Mouse (Mus musculus): ENCODE data around the gene Bsn.

Gene Bsn

DNA sequence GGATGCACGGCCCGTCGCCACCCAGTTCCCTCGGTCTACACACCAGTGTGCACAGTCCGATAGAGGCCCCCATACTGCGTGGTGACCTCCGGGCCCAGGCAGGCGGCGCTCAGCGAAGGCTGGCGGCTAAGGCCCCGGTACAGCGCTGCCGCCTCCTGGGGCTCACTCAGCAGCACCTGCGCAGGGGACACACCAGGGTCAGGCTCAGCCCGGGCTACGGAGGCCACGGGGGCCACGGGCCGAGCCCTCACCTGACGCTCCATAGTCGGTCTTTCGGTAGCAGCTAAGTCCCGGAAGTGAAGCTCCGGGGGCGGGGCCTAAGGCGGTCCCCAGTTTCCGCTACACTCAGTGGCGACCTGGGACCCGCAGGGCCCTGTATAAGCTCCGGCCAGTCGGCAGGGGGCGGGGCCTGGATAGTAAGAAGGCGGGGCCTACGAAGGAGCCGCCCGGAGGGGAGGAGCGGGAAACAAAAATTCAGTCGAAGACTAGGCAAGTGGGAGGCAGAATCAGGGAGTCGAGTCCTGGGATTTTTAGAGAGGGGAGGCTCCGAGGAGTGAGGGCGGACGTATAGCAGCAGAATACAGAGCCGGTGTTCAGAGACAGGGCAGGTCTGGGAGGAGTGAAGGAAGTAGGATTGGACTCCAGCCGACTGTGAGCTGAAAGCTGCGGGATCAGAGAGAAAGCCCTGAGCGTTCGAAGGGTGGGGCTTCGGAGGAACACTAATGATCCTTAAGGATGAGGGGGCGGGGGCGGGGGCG lies 95.8 kb downstream of the Bsn start, which contains the start of gene Apeh:
Gene Apeh (minus strand): TSS at position 423 of the 758 bp plus-strand sequence.
- peak; percentile 94 for DNase-seq (ENCODE audit: low read depth, low spot score)

- DNase-seq (ENCODE audit: low read depth, low spot score) = no peak
Measured at GRCm38 (mm10) chr9:108093586-108093985, 96.6 kb downstream of the Bsn start.

- DNase-seq (ENCODE audit: low read depth, low spot score) = no peak
Measured at GRCm38 (mm10) chr9:108090611-108091120, 99.5 kb downstream of the Bsn start.

DNA sequence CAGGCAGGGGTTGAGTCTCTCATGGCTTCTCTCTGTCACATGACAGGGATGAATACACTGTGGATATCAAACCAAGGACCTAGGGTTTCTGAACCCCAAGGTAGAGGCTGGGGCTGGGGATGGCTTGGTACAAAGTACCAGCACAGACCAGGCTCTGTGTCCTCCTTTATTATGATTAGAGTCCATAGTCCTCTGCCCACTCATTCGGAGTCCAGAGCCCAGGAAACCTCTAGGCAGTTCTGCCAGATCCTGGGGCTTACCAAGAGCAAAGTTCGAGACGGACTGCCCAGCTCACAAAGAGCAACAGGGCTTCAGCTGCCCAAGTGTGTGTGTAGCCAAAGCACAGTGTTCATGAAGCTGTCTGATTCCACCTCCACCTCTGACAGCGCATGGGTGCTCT lies 104.9 kb downstream of the Bsn start:
- no peak for DNase-seq (ENCODE audit: low read depth, low spot score)

DNA sequence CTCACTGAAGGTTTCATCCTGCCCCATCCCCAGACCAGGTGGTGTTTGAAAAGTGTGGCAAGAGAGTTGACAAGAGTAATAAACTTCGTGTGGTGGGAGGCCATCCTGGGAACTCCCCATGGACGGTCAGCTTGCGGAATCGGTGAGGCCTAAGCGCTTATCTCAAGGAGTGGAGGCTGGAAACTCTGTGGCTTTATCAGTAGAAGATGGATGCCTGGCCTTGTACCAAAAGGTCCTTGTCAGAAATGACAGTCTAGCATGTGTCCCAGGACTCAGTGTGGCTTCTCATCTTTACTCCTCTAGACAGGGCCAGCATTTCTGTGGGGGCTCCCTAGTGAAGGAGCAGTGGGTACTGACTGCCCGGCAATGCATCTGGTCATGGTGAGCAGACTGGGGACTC lies 106.6 kb downstream of the Bsn start:
- no peak for DNase-seq (ENCODE audit: low read depth, low spot score)

DNA sequence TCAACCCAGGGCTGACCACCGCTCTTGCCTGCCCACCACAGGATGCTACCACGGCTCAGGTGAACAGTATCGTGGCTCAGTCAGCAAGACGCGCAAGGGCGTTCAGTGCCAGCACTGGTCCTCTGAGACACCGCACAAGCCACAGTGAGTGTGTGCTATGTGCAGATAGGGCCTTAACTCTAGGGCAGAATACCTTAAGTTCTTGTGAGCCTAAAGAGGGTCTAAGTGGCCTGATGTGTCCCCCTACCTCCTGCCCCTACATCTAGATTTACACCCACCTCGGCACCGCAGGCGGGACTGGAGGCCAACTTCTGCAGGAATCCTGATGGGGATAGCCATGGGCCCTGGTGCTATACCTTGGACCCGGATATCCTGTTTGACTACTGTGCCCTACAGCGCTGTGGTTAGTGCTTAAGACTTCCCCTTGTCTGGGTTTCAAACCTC lies 107.2 kb downstream of the Bsn start, which contains the start of gene Rnf123:
Gene Rnf123 (minus strand): TSS at position 359 of the 444 bp plus-strand sequence.
- DNase-seq (ENCODE audit: low read depth, low spot score) = no peak

- no peak for DNase-seq (ENCODE audit: low read depth, low spot score)
Measured at GRCm38 (mm10) chr9:108082549-108082948, 107.6 kb downstream of the Bsn start.

GRCm38 (mm10) chr9:108080168-108080567 lies 110.0 kb downstream of the Bsn start, which contains the start of gene Mst1:
Gene Mst1, plus strand, starts transcription at chr9:108080436.
- no peak for DNase-seq (ENCODE audit: low read depth, low spot score)

GRCm38 (mm10) chr9:108073141-108073930 lies 116.8 kb downstream of the Bsn start:
- DNase-seq (ENCODE audit: low read depth, low spot score) = no peak

DNA sequence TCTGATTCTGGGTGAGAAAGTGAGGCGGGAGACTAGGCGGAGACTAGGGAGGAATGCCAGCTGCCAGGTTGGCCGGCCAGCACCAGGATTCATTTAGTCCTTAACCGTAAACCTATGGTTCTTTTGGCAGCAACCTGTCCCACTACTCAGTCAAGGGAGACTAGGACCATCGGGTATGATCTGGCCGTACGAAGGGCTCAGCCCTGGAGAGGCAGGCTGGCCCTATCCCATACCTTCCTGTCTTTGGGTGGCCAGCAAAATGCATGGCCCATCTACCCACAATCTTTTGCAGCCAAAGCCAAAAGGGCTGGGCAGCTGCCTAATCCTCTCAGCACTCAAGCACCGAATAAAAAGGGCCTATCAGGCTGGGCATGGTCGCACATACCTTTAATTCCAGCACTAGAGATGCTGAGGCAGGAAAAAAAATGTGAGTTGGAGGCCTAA lies 117.7 kb downstream of the Bsn start:
- no peak for DNase-seq (ENCODE audit: low read depth, low spot score)

DNA sequence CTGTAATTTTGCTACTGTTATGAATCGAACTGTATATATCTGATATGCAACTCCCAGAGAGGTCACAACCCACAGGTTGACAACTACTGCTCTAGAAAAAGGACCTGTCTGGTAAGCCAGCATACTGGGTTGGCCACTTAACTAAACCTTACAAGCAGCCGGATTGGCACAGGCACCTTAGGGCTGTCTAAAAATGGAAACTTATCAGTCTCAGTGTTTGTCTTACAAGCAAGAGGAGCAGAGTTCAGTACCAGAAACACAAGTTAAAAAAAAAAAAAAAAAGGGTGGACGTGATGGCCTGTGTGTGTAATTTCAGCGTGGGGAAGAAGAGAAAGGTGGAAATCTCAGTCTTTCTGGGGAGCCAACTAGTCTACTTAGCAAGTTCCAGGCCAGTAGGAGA lies 118.4 kb downstream of the Bsn start:
- DNase-seq (ENCODE audit: low read depth, low spot score) = no peak

GRCm38 (mm10) chr9:108069529-108069928 lies 120.7 kb downstream of the Bsn start:
- DNase-seq (ENCODE audit: low read depth, low spot score) = no peak

GRCm38 (mm10) chr9:108069007-108069406 lies 121.2 kb downstream of the Bsn start:
- DNase-seq (ENCODE audit: low read depth, low spot score) = no peak

GRCm38 (mm10) chr9:108067900-108068299 lies 122.3 kb downstream of the Bsn start:
- no peak for DNase-seq (ENCODE audit: low read depth, low spot score)

DNA sequence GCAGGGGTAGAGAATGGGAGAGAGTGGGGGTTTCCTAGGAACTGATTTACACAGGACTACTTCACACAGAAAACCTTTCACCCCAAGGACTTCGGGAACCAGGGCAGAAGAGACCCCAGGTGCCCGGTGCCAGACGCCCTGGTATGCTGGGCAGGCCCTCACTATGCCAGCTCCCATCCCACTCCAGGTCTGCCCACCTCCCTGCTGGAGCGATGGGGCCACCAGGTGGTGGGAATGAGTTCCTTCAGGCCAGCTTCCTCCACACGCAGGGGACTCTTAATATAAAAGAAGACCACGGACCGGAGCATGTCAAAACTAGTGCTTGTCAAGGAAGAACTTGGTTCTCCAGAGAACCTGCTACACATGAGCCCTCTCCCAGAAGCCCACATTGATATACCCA lies 123.0 kb downstream of the Bsn start:
- DNase-seq (ENCODE audit: low read depth, low spot score) = no peak

DNA sequence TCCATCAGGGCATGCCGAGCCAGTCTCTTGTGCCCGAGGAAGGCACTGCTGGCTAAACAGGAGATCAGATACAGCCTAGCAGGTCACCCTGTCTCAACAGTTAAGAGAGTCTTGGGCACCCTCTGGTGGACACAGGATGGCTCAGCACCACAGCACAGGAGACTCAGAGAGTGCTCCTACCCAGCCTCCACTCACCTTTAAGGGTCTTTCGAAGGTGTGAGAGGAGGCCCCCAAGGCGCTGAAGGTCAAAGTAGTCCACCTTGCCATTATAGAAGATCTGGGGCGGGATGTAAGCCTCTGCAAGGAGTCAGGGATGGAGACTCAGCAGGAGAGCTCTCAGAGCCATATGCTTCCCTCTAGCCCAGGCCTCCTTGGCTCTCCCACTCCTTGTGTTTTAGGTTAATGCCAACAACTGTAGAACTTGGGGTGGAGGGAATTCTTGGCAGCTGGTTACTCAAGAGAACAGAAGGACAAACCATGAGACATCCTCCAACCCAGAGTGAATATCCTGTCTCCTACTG lies 124.6 kb downstream of the Bsn start:
- DNase-seq (ENCODE audit: low read depth, low spot score) = no peak

GRCm38 (mm10) chr9:108063361-108063760 lies 126.8 kb downstream of the Bsn start:
- DNase-seq (ENCODE audit: low read depth, low spot score) = no peak

GRCm38 (mm10) chr9:108062142-108062541 lies 128.0 kb downstream of the Bsn start:
- DNase-seq (ENCODE audit: low read depth, low spot score) = no peak

DNA sequence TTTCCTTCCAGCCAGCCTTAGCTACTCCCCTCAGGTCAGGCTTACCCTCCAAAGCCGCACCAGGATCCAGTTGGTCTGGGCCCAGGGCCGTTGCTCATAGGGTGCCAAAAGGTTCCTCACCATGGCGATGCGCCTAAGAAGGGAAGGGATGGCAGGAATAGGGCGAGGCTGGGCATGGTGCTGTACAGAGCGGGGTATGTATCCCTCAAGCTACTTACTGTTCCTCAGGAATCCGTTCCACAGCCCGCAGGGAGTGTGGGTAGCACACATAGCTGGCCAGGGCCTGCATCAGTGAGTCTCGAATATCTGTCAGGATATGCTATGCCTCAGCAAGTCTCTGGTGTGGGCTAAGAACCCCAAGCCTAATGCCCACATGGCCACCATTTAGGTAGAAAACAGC lies 131.9 kb downstream of the Bsn start:
- DNase-seq (ENCODE audit: low read depth, low spot score) = no peak

- no peak for DNase-seq (ENCODE audit: low read depth, low spot score)
Measured at GRCm38 (mm10) chr9:108057262-108057562, 133.0 kb downstream of the Bsn start.

DNA sequence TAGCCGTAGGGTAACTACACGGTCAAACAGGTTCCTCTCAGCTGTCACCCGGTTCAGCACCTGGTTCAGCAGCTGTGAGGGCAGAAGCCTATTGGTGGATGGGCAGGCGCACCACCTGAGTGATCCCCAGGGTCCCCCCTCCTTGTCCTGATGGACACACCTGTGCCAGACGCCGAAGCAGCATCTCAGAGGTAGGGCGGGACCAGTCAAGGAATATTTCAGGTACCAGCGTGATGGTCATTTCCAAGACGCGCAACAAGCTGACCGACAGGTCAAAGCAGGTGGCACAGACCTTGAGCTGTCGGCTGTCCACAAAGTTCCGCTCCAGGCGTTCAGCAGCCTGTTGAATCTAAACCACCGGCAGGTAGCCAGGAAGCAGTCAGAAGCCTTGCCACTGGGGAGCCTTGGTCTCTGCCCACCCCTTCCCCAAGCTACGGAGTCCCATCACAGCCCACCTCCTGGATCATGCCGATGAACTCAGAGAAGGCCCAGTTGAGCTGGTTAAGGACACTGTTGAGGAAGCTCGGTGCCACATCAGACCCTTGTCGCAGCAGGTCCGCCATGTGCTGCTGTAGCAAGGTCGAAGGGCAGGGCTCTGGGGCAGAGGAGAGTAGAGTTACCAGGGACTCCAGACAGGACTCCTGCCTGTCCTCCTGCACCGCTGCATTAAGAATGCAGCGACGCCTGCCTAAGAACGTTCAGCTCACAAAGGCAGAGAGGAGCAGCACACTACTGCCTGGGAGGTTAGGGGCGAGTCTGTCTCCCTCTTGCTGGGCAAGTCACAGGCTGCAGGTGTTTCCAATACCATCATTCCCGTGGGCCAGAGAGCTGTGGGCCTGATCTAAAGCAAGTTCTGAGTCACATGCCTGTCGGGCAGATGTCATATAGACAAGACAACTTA lies 133.6 kb downstream of the Bsn start:
- DNase-seq (ENCODE audit: low read depth, low spot score) = no peak

Measured in WW6 (cell line).